Mouse (Mus musculus) kidney, embryonic 16.5 days (tissue): ENCODE data around the gene Pwp2. TPM values are rescaled to one million over a fixed set of nuclear protein-coding genes. Genes with fewer than 3 reads are reported as not detected.
"Not testable (repeated sequence)": the region's sequence is repeated elsewhere in the genome, so short reads cannot be mapped to it uniquely, and the experiment has no call there.

Experiments
- ATAC-seq: fragments of 200-750 bp; cut with Nextera tagmentation; 2 replicates; pipeline ENCODE4 v1.8.0; 2017; ENCODE audit warnings: moderate TSS enrichment; ENCODE audit not compliant: low FRiP score, low TSS enrichment
- H3K27ac ChIP-seq: fragments of 300-500 bp; sonication (generic); 2 replicates; pipeline ENCODE4 v1.5.1; 2014; ENCODE audit warnings: low read length
- H3K27me3 ChIP-seq: fragments of 300-500 bp; sonication (generic); 2 replicates; pipeline ENCODE4 v1.6.1; 2014; ENCODE audit warnings: low read length, control low read depth, mixed read lengths; ENCODE audit not compliant: insufficient read depth
- H3K36me3 ChIP-seq: fragments of 300-500 bp; sonication (generic); 2 replicates; pipeline ENCODE4 v1.6.1; 2014; ENCODE audit warnings: low read length, control low read depth, mixed read lengths; ENCODE audit not compliant: insufficient read depth
- H3K4me1 ChIP-seq: fragments of 300-500 bp; sonication (generic); 2 replicates; pipeline ENCODE4 v1.6.1; 2014; ENCODE audit warnings: low read length, control low read depth, mixed read lengths; ENCODE audit not compliant: insufficient read depth
- H3K4me2 ChIP-seq: fragments of 300-500 bp; sonication (generic); replicated peaks from 2 replicates; pipeline ENCODE4 v1.6.1; 2014; ENCODE audit warnings: low read depth, low read length
- H3K4me3 ChIP-seq: fragments of 300-500 bp; sonication (generic); 2 replicates; pipeline ENCODE4 v1.5.1; 2014; ENCODE audit warnings: mild to moderate bottlenecking, low read length
- H3K9ac ChIP-seq: fragments of 300-500 bp; sonication (generic); replicated peaks from 2 replicates; pipeline ENCODE4 v1.6.1; 2014; ENCODE audit warnings: low read length
- H3K9me3 ChIP-seq: fragments of 300-500 bp; sonication (generic); 2 replicates; pipeline ENCODE4 v1.6.1; 2016; ENCODE audit warnings: low read length, control low read depth
- WGBS: fragments of 180-500 bp; shearing (Covaris S2); extraction: QIAGEN DNeasy Blood & Tissue Kit; methylation state at CpG from one replicate; pipeline ENCODE4 v1.1.7; 2014; 5-methylcytosine and 5-hydroxymethylcytosine counted together
- polyA plus RNA-seq: library from polyadenylated mRNA; unstranded; fragments of >200 nt; fragmentation: Nextera tagmentation; extraction: Ambion mirVana; gene quantifications from 2 replicates; pipeline ENCODE4 v1.2.1, GENCODE M21; 2015

The Pwp2 gene
- polyA plus RNA-seq, 1 experiment from 2014 or later: 25.5 TPM

GRCm38 (mm10) chr10:78126311-78126710 is 58.6 kb downstream of the Pwp2 start:
- Histone ChIP-seq H3K27ac (no peak overlapping the region), H3K4me1 (peaks cover 5% of the 10 kb centered on the region; the same call in 1 of the 2 replicates), H3K4me2 (no peak overlapping the region), H3K9me3 (no peaks in the 10 kb centered on the region), H3K9ac (no peak overlapping the region), H3K27me3 (no peaks in the 10 kb centered on the region), H3K4me3 (no peak overlapping the region), H3K36me3 (no peaks in the 10 kb centered on the region)
- 94% methylated on average over 5 of the region's 5 CpGs for WGBS
- no peak for ATAC-seq

GRCm38 (mm10) chr10:78125061-78125460 is 59.9 kb downstream of the Pwp2 start:
- WGBS: 37% methylated on average over 8 of the region's 8 CpGs
- not testable (repeated sequence) for H3K4me3 ChIP-seq, H3K27ac ChIP-seq, H3K9ac ChIP-seq, H3K27me3 ChIP-seq, H3K4me1 ChIP-seq, ATAC-seq, H3K36me3 ChIP-seq, H3K4me2 ChIP-seq, H3K9me3 ChIP-seq

- not testable (repeated sequence) for H3K36me3 ChIP-seq, H3K27ac ChIP-seq, H3K9me3 ChIP-seq, H3K4me1 ChIP-seq, ATAC-seq, H3K4me2 ChIP-seq, H3K4me3 ChIP-seq, H3K9ac ChIP-seq, H3K27me3 ChIP-seq
- 28% methylated on average over 6 of the region's 6 CpGs for WGBS
Observed at GRCm38 (mm10) chr10:78124137-78124536, 60.8 kb downstream of the Pwp2 start.

Other genes with a start within 250 kb of the Pwp2 start
- 0.59 and 0.95 TPM in 2 replicates for gene Trpm2, start 214.6 kb downstream of the Pwp2 start, polyA plus RNA-seq
- 33.9 and 34.2 TPM in 2 replicates for gene 1810043G02Rik, start 206.6 kb downstream of the Pwp2 start, polyA plus RNA-seq
- gene Pfkl, start 175.1 kb downstream of the Pwp2 start, polyA plus RNA-seq: 190 and 194 TPM in 2 replicates
- gene Dnmt3l, start 143.2 kb downstream of the Pwp2 start, polyA plus RNA-seq: 0.49 and 1.2 TPM in 2 replicates
- gene Aire, start 141.5 kb downstream of the Pwp2 start, polyA plus RNA-seq: 1.7 and 2.1 TPM in 2 replicates
- gene Icosl, start 115.8 kb downstream of the Pwp2 start, polyA plus RNA-seq: 8.5 and 9.5 TPM in 2 replicates
- gene D10Jhu81e, start 15.4 kb downstream of the Pwp2 start, polyA plus RNA-seq: 50.7 and 54.7 TPM in 2 replicates
- 5.3 and 8.3 TPM in 2 replicates for gene Trappc10, start 59.5 kb upstream of the Pwp2 start, polyA plus RNA-seq
- 48.2 and 81.9 TPM in 2 replicates for gene Agpat3, start 167.3 kb upstream of the Pwp2 start, polyA plus RNA-seq
- 325 and 328 TPM in 2 replicates for gene Rrp1, start 227.9 kb upstream of the Pwp2 start, polyA plus RNA-seq
- 191 and 193 TPM in 2 replicates for gene Cstb, start 240.5 kb upstream of the Pwp2 start, polyA plus RNA-seq